Mouse (Mus musculus) ZHBTc4 (cell line): ENCODE data around the gene Ptprs.
"Not testable (repeated sequence)": the region's sequence is repeated elsewhere in the genome, so short reads cannot be mapped to it uniquely, and the experiment has no call there.

Experiments
- DNase-seq: peaks from one replicate; pipeline ENCODE4 v3.0.0-alpha.2; 2011; ENCODE audit warnings: low read depth, low spot score

The Ptprs gene

GRCm38 (mm10) chr17:56476402-56476752 lies at the start of gene Ptprs:
TSS of gene Ptprs (minus strand) at chr17:56476483.
- DNase-seq: peak; percentile 95

DNA sequence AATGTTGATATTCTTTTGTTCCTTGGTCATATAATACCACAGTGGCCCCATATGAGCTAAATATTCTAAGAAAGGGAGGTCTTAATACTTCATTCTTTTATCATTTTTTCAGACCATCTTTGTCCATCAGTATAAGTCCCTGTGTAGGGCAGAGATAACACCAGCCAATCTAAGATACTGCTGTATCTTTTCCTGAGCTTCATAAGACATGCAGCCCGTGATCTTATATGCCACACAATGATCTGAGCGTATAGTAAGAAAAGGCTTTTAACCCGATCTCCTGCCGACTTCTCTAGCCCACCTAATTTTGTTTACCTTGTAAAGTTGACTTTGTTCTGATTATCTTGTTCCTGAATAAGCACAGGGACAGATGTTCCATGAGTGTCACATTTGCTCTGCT lies 48.7 kb upstream of the Ptprs start:
- no peak for DNase-seq

DNA sequence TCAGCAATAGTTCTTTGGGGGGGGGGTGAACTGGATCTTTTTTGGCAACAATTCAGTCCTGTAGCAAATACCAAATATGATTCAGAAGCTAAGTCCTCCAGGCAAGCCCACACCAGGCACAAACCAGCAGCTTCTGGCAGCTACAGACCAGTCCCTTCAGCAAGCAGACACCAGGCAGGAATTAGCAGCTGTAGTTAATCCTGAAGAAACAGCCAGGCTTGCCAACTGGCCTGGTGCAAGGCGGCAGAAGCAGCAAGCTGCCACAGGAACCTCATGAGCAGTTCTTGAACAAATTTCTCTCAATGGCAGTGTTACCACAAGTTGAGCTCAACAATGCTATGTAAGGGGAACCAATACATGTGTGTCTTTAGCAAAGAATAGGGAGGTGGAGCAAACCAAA lies 46.5 kb upstream of the Ptprs start:
- no peak for DNase-seq

- DNase-seq: peak; percentile 51
Measured at GRCm38 (mm10) chr17:56515690-56516410, 39.6 kb upstream of the Ptprs start.

GRCm38 (mm10) chr17:56514916-56515315 lies 38.6 kb upstream of the Ptprs start:
- DNase-seq: no peak

DNA sequence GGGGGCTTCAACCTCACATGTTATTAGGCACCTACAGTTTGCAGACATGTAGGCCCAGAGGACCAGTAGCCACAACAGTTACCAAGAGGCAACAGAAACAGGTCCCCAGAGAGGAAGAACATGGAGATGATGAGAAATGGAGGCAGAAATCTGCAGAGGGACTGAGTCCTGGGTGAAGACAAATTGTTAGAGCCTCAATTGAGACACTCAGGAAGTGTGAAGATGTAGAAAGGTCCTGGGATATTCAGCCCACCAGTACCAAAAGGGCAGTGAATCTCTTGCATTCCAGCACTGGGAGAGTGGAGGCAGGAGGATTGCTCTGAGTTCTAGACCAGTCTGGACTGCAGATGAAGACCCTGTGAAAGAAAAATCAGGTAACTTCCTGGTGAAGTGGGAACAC lies 38.0 kb upstream of the Ptprs start:
- no peak for DNase-seq

DNA sequence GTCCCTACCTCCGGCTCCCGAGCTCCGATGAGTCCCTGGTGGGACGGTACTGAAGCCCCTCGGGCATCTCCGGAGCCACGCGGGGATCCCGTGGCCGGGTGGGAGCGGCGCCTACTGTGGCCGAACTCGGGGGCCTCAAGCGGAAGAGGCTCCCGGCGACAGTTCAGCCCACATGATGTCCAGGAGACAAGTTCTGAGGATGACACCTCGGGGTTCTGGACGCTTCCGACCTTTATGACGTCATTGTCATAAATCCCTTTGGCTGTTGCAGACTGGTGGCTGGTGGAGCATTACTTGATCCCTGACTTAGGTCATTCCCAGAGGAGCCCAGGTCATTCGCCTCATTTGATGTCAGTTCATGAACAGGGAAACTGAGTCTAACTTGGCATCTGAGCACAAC lies 36.0 kb upstream of the Ptprs start, which contains the start of gene Znrf4:
Znrf4 (minus strand) TSS at position 122 of the 400 bp plus-strand sequence.
- peak; percentile 17 for DNase-seq

DNA sequence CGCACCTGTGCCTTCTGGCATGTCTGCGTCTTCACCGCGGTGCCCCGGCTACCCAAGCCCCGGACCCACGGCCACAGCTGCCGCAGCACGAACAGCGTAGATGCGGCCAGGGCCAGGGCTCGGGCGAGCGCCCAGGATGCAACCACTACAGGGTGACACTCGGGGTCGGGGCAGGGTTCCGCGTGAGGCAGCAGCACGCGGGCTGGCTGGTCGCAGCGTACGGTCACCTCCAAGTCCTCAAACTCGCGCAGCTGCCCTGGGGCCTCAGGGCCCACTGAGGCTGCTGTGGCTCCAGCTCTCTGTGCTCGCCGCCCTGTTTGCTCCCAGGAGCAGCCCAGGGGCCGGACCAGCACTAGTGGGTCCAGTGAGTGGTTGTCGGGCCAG lies 35.4 kb upstream of the Ptprs start:
- no peak for DNase-seq

DNA sequence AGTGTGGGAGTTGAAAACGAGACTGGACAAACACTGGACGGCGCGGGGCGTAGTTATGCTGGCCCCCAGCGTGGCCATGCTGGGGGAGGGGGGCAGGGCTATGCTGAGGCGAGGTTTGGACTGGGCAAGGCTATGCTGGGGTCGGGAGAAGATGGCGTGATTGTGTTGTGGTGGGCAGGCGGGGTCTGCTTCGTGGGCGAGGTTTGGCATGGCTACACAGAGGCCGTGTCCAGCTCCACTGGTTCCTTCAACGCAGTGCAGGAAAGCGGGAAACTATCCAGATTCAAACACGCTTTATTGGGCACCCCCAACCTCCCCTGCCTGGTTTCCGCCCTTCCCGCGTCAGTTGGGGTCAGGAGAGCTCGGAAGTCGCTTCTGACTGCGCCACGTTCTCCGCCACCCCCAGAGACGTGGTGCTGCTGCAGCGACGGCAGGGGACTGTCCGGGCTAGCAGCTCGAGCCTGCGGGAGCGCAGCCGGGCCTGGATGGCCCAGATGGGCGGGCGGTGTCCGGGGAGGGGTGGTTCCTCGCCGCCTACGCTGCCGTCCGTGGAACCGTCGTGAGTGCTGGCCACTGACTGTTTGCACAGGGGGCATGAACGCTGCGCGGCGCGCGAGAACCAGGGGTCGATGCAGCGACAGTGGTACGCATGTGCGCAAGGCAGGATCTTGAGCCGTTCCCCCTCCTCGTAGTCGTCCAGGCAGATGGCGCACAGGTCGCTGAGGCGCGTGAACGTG lies 34.9 kb upstream of the Ptprs start:
- DNase-seq: peak; percentile 64

- DNase-seq: peak; percentile 36
Measured at GRCm38 (mm10) chr17:56510473-56510969, 34.2 kb upstream of the Ptprs start.

- DNase-seq: peak; percentile 72
Measured at GRCm38 (mm10) chr17:56509707-56510472, 33.6 kb upstream of the Ptprs start.

GRCm38 (mm10) chr17:56509021-56509640 lies 32.8 kb upstream of the Ptprs start:
- DNase-seq: peak; percentile 26

- peak; percentile 95 for DNase-seq
Measured at GRCm38 (mm10) chr17:56507161-56508068, 31.1 kb upstream of the Ptprs start.

- no peak for DNase-seq
Measured at GRCm38 (mm10) chr17:56506417-56507065, 30.3 kb upstream of the Ptprs start.

- no peak for DNase-seq
Measured at GRCm38 (mm10) chr17:56505401-56505800, 29.1 kb upstream of the Ptprs start.

GRCm38 (mm10) chr17:56502526-56502925 lies 26.2 kb upstream of the Ptprs start:
- DNase-seq: peak; percentile 77

- DNase-seq: not testable (repeated sequence)
Measured at GRCm38 (mm10) chr17:56501635-56502400, 25.5 kb upstream of the Ptprs start.

- DNase-seq: no peak
Measured at GRCm38 (mm10) chr17:56499229-56499628, 22.9 kb upstream of the Ptprs start.

- no peak for DNase-seq
Measured at GRCm38 (mm10) chr17:56494480-56494879, 18.2 kb upstream of the Ptprs start.
